Mouse (Mus musculus) urinary bladder, postnatal 25 days (tissue): Measurements from ENCODE around the gene Mmp19.

ENCODE experiments used
- DNase-seq: peaks from one replicate; pipeline ENCODE4 v3.0.0; 2022; ENCODE audit warnings: low spot score

The Mmp19 gene

GRCm38 (mm10) chr10:128790398-128791124 lies at the start of gene Mmp19:
Gene Mmp19 (plus strand): TSS chr10:128790910.
- no peak for DNase-seq

GRCm38 (mm10) chr10:128742616-128743015 lies 48.1 kb upstream of the Mmp19 start:
- peak; percentile 30 for DNase-seq

- DNase-seq, result no peak
Observed at GRCm38 (mm10) chr10:128743235-128743634, 47.5 kb upstream of the Mmp19 start.

- DNase-seq, result peak; percentile 59
Observed at GRCm38 (mm10) chr10:128743791-128744191, 46.9 kb upstream of the Mmp19 start.

- no peak for DNase-seq
Observed at GRCm38 (mm10) chr10:128744211-128744610, 46.5 kb upstream of the Mmp19 start.

GRCm38 (mm10) chr10:128744680-128745601 lies 45.8 kb upstream of the Mmp19 start, which contains the start of gene Dgka:
Gene Dgka (minus strand): TSS chr10:128744855.
- DNase-seq, result no peak

GRCm38 (mm10) chr10:128745946-128746613 lies 44.6 kb upstream of the Mmp19 start:
- no peak for DNase-seq

GRCm38 (mm10) chr10:128746972-128747645 lies 43.6 kb upstream of the Mmp19 start:
- no peak for DNase-seq

GRCm38 (mm10) chr10:128747646-128748251 lies 43.0 kb upstream of the Mmp19 start, which contains the start of gene Pym1:
Gene Pym1 (plus strand): TSS chr10:128747889.
- DNase-seq, result peak; percentile 72

GRCm38 (mm10) chr10:128748252-128748864 lies 42.4 kb upstream of the Mmp19 start:
- peak; percentile 64 for DNase-seq

GRCm38 (mm10) chr10:128772895-128773294 lies 17.8 kb upstream of the Mmp19 start:
- DNase-seq, result no peak

- no peak for DNase-seq
Observed at GRCm38 (mm10) chr10:128773685-128774084, 17.0 kb upstream of the Mmp19 start.

GRCm38 (mm10) chr10:128778441-128778840 lies 12.3 kb upstream of the Mmp19 start:
- no peak for DNase-seq

GRCm38 (mm10) chr10:128779011-128779795 lies 11.5 kb upstream of the Mmp19 start:
- DNase-seq, result peak; percentile 64

- no peak for DNase-seq
Observed at GRCm38 (mm10) chr10:128780200-128780599, 10.5 kb upstream of the Mmp19 start.

- DNase-seq, result no peak
Observed at GRCm38 (mm10) chr10:128792041-128792440, 1.3 kb downstream of the Mmp19 start.

- DNase-seq, result no peak
Observed at GRCm38 (mm10) chr10:128793258-128793657, 2.5 kb downstream of the Mmp19 start.

- no peak for DNase-seq
Observed at GRCm38 (mm10) chr10:128794391-128794790, 3.7 kb downstream of the Mmp19 start.

- no peak for DNase-seq
Observed at GRCm38 (mm10) chr10:128795581-128795980, 4.9 kb downstream of the Mmp19 start.

- DNase-seq, result no peak
Observed at GRCm38 (mm10) chr10:128798676-128799075, 8.0 kb downstream of the Mmp19 start.
